Mouse (Mus musculus) intestine, embryonic 15.5 days (tissue): ENCODE data around the gene Krr1. TPM values are rescaled to one million over a fixed set of nuclear protein-coding genes. Genes with fewer than 3 reads are reported as not detected.

Experiments
- polyA plus RNA-seq: library from polyadenylated mRNA; unstranded; fragments of >200 nt; fragmentation: Nextera tagmentation; extraction: Ambion mirVana; gene quantifications from 2 replicates; pipeline ENCODE4 v1.2.1, GENCODE M21; 2015

The Krr1 gene
- polyA plus RNA-seq, 1 experiment from 2014 or later, result 43.0 TPM

Other genes with a start within 250 kb of the Krr1 start
- 13.1 and 13.7 TPM in 2 replicates for gene Glipr1, start 30.0 kb downstream of the Krr1 start, polyA plus RNA-seq
- gene Glipr1l1, start 87.5 kb downstream of the Krr1 start, polyA plus RNA-seq, result not detected in 2 replicates
- not detected in 2 replicates for gene Glipr1l2, start 110.7 kb downstream of the Krr1 start, polyA plus RNA-seq
- gene Glipr1l3, start 187.7 kb downstream of the Krr1 start, polyA plus RNA-seq, result not detected in 2 replicates
- gene Caps2, start 191.0 kb downstream of the Krr1 start, polyA plus RNA-seq, result 0.13 and 0.18 TPM in 2 replicates